Mouse (Mus musculus): ENCODE measurements around the gene Nol4l.
"Not testable (repeated sequence)": the region's sequence is repeated elsewhere in the genome, so short reads cannot be mapped to it uniquely, and the experiment has no call there.

Gene Nol4l

DNA sequence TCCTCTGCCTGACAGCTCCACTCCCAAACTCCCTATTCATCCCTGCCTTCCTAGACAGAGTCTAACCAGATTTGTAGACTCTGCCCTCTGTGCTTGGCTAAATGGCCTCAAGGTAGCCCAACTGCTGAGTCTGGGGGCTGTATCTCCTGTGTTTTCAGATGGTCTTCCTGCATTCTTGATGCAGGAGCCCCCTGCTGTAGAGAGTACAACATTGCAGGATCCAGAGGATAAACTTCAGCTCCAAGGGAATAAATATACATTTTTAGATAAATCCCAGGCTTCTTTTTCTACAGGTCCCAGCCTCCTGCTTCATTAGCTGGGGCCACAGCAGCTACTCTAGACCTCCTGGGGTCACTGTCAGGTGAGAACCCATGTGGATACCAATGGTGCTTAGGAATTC, 108.5 kb downstream of the Nol4l start:
- no peak for DNase-seq (ENCODE audit: low read depth, low spot score)

DNA sequence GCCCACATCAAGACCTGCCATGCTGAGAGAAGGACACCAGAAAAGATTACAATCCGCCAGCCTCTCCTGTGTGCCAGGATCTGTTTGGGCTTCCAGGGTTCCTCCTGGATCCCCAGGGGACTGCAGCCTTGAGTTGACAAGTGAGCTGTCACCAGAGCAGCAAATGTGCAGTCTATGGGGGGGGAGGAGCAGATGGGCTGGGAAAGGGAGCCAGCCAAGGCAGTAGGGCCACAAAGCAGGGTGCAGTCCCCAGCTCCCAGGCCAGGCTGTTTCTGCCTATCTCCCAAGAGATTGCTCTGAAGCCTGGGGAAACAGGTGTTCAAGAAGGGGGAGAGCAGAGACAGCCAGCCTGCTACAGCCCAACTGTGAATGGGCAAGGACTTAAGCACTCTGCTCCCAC, 111.4 kb downstream of the Nol4l start:
- no peak for DNase-seq (ENCODE audit: low read depth, low spot score)

DNA sequence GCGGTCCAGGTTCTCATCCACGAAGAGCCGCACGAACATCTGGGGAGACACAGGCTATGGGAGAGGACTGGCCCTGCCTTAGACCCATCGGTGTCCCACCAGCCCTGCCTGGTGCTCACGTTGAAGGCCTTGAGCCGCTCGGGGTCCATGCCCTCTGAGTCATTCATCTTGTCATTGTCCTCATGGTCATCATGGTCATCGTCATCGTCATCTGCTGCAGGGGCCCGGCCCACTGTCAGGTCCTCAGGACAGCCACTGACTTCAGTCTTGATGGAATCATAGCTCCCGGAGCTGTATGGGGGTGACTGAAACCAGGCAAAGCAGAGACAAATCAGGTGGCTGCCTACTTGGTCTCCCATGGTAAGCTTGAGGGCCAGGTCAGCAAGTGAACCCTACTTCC, 111.9 kb downstream of the Nol4l start:
- DNase-seq (ENCODE audit: low read depth, low spot score), result no peak

DNA sequence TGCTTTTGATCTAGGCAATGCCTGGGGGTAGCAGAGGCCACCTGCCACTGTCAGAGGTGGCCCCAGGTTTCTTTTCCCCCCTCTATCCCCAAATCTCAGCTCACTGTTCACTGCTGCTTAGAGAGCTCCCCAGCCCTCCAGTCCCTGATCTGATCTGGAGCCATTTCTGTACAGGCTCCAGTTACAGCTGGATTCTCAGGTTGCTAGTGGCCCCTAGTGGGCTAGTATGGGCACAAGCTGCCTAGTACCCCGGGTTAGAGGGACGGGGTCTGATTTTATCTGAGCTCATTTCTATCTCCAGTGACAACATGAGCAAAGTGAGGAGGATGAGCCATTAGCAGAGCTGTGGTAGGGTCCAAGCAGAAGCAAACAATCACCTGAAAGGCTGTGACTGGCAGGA, 115.2 kb downstream of the Nol4l start:
- peak; percentile 59 for DNase-seq (ENCODE audit: low read depth, low spot score)

DNA sequence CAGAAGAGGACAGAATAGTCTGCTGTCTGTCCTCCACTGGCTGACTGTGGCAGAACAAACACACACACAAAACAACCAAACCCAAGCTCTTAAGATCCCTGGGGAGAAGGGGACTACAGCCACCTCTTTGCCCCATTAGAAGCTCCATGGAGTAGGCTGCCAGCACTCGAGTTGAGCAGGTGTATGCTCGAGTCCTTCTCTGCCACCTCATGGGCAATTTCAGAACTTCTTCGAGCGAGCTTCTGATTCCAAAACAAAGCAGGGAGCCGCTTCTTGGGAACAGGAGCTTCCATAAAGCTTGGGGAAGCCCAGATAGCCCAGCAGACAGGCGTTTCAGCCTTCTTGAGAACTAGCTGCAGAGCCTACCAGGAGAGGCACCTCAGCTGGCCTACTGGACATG, 117.2 kb downstream of the Nol4l start:
- no peak for DNase-seq (ENCODE audit: low read depth, low spot score)

DNA sequence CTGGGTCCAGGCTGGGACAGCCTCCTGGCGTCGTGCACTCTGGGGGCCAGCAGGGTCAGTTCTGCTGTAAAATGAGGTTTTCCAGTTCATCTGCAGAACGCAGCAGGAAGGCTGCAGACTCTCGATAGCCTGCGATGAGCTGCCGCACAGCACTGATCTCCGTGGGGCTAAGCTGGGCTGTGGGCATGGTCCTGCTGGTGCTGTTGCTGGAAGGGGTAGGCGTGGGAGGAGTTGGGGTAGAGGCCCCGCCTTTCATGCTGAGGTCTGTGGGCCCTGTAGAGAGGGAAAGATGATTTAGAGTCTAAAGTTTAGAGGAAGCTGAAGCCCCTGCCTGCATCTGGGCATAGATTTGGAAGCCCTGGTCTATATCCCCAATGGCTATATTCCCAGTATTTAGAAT, 118.2 kb downstream of the Nol4l start:
- DNase-seq (ENCODE audit: low read depth, low spot score), result no peak

DNA sequence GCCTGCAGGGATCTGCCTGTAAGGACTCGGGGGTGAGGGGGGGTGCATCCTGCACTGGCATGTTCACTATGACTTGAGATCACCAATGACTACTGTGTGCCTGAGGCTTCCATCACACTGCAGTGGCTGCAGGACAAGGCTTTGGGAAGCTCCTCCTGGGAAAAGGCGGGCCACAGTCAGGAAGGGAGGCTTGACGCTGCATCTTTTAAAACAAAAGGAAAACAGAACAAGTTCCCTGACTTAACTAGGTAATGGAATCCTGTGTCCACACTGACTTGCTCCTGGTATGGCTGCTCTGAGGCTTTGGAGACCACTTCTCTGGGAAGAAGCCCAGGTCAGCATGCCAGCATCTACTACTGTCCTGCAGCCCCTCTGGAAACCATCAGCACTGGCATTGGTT, 120.8 kb downstream of the Nol4l start:
- no peak for DNase-seq (ENCODE audit: low read depth, low spot score)

DNA sequence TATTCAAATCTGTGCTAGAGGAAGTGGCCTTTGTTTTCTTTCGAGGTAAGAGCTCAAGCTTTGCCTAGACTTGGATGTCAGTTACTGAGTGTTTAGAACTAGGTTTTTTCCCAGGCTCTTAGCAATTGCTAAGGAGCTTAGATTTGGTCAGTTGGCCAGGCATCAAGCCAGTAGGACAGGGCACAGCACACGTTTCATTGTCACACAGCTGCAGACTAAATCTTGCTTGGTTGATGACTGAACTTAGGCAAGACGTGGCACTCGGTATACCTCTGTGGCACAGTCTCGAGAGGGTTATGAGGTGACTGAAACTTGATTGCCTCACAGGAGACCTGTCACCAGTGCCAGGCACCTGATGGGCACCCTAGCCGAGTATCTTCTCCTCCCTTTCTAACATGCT, 122.9 kb downstream of the Nol4l start:
- no peak for DNase-seq (ENCODE audit: low read depth, low spot score)

DNA sequence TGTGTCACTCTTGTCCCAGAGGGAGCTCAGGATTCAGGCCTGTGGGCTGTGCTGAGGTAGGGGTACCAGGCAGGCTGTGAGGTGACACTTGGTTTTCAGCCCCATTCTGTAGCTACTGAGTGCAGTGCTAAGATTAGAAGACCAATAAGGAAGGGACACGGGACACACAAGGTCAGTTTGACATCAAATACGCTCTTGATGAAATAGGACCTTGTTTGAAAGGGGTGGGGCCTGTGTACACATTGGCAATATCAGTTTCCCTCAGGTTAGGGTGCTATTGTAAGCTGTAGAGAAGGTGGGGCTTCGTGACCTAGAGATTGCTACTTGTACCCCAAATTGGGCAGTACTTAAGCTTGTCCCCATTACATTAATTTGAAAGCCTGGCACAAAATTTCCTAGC, 124.9 kb downstream of the Nol4l start:
- no peak for DNase-seq (ENCODE audit: low read depth, low spot score)

DNA sequence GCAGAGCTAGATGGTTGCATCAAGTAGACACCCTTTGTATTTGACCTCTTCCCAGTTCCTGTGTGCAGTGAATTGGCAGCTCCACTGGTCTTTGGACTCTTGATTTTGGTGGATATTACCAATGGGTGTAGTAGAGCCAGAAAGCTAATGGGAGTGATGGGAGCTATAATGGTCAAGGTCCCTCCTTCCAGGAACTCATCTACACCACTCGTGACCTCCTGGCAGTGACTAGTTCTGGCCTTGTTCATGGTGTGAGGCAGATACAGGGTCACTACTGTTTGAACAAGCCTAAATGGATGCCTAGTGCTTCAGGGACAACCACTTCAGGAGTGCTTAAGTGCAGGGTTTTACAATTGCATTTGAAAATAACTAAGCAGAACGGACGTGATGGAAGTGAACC, 125.7 kb downstream of the Nol4l start:
- no peak for DNase-seq (ENCODE audit: low read depth, low spot score)

DNA sequence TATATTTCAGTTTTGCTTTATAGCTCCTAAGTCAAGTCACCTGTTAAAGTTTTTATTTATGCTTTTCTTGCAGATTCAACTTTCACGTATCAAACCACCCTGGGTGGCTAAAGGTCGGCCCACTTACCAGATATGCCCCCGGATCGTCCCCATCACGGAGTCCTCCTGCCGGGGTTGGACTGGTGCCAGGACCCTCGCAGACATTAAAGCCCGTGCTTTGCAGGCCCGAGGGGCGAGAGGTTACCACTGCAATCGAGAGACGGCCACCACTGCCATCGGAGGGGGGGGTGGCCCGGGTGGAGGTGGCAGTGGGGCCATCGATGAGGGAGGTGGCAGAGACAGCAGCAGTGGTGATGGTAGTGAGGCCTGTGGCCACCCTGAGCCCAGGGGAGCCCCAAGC, 130.6 kb downstream of the Nol4l start:
- DNase-seq (ENCODE audit: low read depth, low spot score), result no peak

DNA sequence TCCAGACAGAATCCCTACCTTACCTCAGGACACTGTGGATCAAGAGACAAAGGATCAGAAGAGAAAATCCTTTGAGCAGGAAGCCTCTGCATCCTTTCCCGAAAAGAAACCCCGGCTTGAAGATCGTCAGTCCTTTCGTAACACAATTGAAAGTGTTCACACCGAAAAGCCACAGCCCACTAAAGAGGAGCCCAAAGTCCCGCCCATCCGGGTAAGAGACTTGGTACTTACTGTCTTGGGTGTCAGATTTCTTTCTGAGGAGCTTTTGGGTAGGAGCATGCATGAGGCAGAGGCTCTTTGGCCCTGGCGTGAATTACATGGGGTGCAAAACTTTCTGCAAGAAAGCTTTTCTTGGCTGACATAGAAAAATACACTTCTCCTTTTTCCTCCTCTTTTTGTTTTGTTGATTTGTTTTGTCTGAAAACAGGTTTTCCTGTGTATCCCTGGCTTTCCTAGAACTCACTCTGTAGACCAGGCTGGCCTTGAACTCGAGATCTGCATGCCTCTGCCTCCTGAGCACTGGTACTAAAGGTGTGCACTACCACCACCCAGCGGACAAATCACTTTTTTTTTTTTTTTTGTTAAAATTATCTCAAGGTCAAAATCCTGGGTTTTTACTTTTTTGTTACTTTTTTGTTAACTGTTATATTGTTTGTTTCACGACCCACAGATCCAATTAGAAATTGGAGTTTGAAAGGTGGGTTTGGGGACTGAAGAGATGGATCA, 131.8 kb downstream of the Nol4l start:
- no peak for DNase-seq (ENCODE audit: low read depth, low spot score)

DNA sequence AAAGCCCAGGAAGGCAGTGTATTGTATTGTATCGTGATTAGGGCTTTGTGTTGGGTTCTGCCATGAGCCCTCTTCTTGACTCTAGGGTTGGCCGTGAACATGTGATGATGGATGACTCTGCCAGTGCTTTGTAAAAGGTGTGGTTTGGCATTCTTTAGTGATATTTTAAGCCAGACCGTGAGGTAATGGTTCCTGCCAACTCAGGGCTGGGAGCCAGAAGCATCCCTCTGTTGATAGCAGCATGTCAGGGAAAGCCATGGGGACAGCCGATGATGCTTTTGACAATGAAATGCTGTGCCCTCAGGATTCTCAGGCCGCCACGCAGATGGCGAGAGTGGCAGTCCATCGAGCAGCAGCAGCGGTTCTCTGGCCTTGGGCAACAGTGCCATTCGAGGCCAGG, 136.7 kb downstream of the Nol4l start:
- no peak for DNase-seq (ENCODE audit: low read depth, low spot score)

DNA sequence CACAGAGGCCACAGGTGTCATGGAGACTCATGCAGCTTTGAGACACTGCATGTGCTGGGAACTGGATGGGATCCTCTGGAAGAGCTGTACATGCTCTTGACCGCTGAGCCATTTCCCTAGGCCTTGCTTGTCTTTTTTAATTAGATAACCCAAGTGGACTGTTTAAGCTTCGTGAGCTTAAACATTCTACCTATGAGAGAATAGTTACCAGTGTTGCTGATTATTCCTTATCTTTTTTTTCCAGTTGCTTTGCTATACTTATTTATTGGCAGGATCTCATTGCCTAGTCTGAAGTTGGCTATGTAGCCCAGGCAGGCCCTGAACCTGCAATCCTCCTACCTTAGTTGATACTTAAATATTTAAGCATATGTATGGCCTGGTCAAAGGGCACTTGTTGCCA, 139.9 kb downstream of the Nol4l start:
- no peak for DNase-seq (ENCODE audit: low read depth, low spot score)

DNA sequence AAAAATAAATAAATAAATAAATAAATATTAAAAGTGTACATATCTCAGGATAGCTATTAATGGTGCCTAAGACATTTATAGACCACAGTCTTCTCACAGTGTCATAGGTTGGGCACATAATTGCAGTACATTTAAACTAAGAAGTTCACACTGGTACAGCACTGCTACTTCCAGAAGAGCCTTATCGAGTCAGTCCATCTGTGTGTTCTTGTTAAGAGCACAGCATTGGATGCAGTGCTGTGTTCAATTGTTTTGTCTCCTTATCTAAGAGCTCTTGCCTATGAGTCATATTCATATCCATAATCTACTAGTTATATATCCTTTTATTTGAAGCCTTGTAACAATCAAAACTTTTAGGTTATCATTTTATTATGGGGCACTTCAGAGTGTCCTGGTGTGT, 149.3 kb downstream of the Nol4l start:
- DNase-seq (ENCODE audit: low read depth, low spot score), result no peak

DNA sequence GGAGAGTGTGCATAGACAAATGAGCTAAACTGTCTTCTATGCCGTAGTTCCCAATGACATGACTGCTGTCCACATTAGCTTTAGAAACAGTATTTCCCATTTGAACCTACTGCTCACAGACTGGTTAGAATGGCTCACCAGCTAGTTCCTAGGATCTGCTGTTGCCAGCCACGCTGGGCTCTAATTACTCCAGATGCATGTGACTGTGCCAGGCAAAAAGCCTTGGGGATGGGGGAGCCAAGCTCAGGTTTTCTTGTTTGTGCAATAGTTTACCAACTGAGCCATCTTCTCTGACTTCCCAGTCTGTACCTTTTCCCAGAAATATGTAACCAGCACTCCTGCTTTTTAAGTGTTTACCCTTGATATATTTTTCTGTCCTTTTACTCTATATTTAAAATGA, 154.4 kb downstream of the Nol4l start:
- DNase-seq (ENCODE audit: low read depth, low spot score), result no peak

DNA sequence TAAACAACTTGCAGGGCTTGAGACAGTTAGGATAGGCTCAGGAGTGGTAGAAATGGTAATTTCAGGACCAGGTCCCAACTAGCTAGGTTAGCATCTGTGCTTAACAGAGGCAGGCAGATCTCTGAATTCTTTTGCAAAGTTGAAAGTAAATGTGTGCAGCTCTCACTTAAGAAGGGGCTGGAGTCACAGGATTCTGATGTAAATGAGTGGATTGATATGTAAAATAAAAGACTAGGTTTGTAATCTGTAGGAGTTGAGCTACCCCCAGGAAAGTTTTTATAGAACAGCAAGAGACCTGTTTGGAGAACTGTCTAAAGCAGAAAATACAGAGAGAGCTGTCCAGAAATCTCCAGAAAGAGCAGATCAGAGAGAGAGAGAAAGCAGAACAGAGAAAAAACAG, 158.9 kb downstream of the Nol4l start:
- no peak for DNase-seq (ENCODE audit: low read depth, low spot score)

DNA sequence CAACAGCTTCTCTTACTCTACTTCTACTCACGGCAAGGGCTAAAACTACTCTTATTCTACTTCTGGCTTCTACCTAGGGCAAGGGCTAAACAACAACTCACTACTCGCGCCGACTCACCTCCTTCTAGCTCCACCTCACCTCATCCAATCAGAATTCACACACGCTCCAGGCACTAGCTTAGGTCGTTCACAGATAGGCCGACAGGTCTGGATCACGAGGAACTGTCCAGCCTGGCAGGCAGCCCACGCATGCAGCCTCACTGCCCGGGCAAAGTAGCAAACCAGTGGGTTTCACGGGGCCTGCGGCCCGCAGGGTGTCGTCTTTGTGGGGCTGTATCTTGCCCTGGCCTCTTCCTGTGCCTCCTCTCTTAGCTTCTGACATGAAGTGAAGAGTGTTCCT, 165.2 kb downstream of the Nol4l start:
- DNase-seq (ENCODE audit: low read depth, low spot score), result not testable (repeated sequence)

DNA sequence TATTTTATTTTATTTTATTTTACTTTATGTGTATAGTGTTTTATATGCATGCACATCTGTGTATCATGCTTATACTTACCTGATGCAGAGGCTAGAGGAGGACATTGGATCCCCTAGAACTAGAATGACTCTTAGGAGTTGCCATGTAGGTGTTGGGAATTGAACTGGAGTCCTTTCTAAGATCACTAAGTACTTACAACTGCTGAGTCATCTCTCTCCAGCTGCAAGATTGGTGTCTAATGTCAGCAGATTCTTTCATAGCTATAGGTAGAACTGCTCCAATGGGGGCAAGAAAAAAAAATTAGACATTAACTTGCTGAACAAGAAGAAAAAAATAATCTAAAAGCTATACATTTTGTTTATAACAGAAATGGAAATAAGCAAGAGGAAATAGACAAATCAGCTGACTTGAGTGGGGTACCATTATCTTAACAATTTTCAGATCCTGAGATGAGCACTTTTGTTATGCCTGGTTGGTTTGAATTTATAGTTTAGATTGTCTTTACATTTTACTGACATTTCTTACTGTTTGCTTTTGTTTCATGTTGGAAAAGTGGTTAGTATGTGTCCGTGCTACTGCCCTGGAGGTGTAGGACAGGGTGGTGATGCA, 168.6 kb downstream of the Nol4l start:
- no peak for DNase-seq (ENCODE audit: low read depth, low spot score)

All from CD4-positive helper T cell, adult 2 months (primary cell).